Mouse (Mus musculus) kidney, postnatal 36 days (tissue): ENCODE measurements around the gene Gm49388.
A peak's percentile ranks its signal among the peaks of the same experiment; 100 is the strongest.

Source experiments
- DNase-seq, 2 experiments: peaks; one replicate each; pipeline ENCODE4 v3.0.0; 2021 to 2022; ENCODE audit warnings: mixed read lengths in 2 of 2

Gene Gm49388

GRCm38 (mm10) chr7:127785308-127785707 is at the start of gene Gm49388:
Gene Gm49388 (plus strand): TSS chr7:127785608.
- DNase-seq: no peak

GRCm38 (mm10) chr7:127744366-127745045 is 40.9 kb upstream of the Gm49388 start, which contains the start of gene Fbxl19:
Gene Fbxl19 (plus strand): TSS chr7:127744543.
- peak; percentile 84 to 92 for DNase-seq

- peak; percentile 94 to 97 for DNase-seq
Observed at GRCm38 (mm10) chr7:127745251-127745651, 40.2 kb upstream of the Gm49388 start.

- DNase-seq: peak; percentile 97 to 99
Observed at GRCm38 (mm10) chr7:127745652-127746493, 39.5 kb upstream of the Gm49388 start.

- DNase-seq: peak in 1 of 2 experiments; percentile 30
Observed at GRCm38 (mm10) chr7:127746494-127747491, 38.6 kb upstream of the Gm49388 start.

- no peak for DNase-seq
Observed at GRCm38 (mm10) chr7:127747559-127748234, 37.7 kb upstream of the Gm49388 start.

GRCm38 (mm10) chr7:127748235-127748560 is 37.2 kb upstream of the Gm49388 start:
- no peak for DNase-seq

- peak in 1 of 2 experiments; percentile 39 for DNase-seq
Observed at GRCm38 (mm10) chr7:127750131-127751127, 35.0 kb upstream of the Gm49388 start.

- no peak for DNase-seq
Observed at GRCm38 (mm10) chr7:127751619-127752018, 33.8 kb upstream of the Gm49388 start.

- no peak for DNase-seq
Observed at GRCm38 (mm10) chr7:127752069-127752468, 33.3 kb upstream of the Gm49388 start.

GRCm38 (mm10) chr7:127753158-127753557 is 32.2 kb upstream of the Gm49388 start:
- no peak for DNase-seq

GRCm38 (mm10) chr7:127753741-127754140 is 31.7 kb upstream of the Gm49388 start:
- no peak for DNase-seq

- no peak for DNase-seq
Observed at GRCm38 (mm10) chr7:127759716-127760115, 25.7 kb upstream of the Gm49388 start.

GRCm38 (mm10) chr7:127760478-127760877 is 24.9 kb upstream of the Gm49388 start:
- DNase-seq: no peak

GRCm38 (mm10) chr7:127761026-127761425 is 24.4 kb upstream of the Gm49388 start:
- DNase-seq: peak; percentile 65 to 85

GRCm38 (mm10) chr7:127763642-127764041 is 21.8 kb upstream of the Gm49388 start:
- no peak for DNase-seq

GRCm38 (mm10) chr7:127765756-127766155 is 19.7 kb upstream of the Gm49388 start:
- peak; percentile 58 for DNase-seq

GRCm38 (mm10) chr7:127766851-127767609 is 18.4 kb upstream of the Gm49388 start:
- no peak for DNase-seq

- no peak for DNase-seq
Observed at GRCm38 (mm10) chr7:127767671-127768345, 17.6 kb upstream of the Gm49388 start.
